In genomic region chr13:43199282-43199681, GRCm38 (mm10) we compare ENCODE assay signal across 17 mouse cellular contexts. TPM values are rescaled to one million over a fixed set of nuclear protein-coding genes. Genes with fewer than 3 reads are reported as not detected.
DNase-seq lines count a peak whose midpoint lies in the region; ATAC-seq and TF ChIP-seq lines count a peak whose summit lies in the region.
"Had no signal": no experiment of that assay in that cellular context is flagged by ENCODE, and none has a peak within 500 bp of the region (broad histone marks: within the 10 kb centered on the region; RNA-seq: fewer than 3 reads in every experiment).

No protein-coding gene starts in this region.

- peaks cover 20% of the 10 kb centered on the region for H3K4me1 ChIP-seq in liver, postnatal 0 days (ENCODE audit: insufficient read depth)
- H3K4me1 ChIP-seq in liver, embryonic 12.5 days, result peaks cover 13% of the 10 kb centered on the region
- H3K4me1 ChIP-seq in E14TG2a.4 (replicated peaks; ENCODE audit: low read depth, low read length), result peaks cover 64% of the 10 kb centered on the region
- peaks cover 3% of the 10 kb centered on the region; the same call in 1 of the 2 replicates for H3K4me1 ChIP-seq in bone marrow, adult 2 months (ENCODE audit: control insufficient read depth, insufficient read depth, low read length)
- 0 out of 2 replicates have a peak, but pooled peaks cover 15% of the 10 kb centered on the region for H3K4me1 ChIP-seq in embryonic facial prominence, embryonic 10.5 days
- H3K4me1 ChIP-seq: forebrain, embryonic 13.5 days had no signal

- no peak for ATAC-seq in liver, postnatal 0 days
- no peak for ATAC-seq in liver, embryonic 12.5 days
- ATAC-seq: forebrain, embryonic 13.5 days; forebrain, postnatal 0 days; intestine, embryonic 15.5 days; Patski had no signal

- H3K27me3 ChIP-seq in liver, postnatal 0 days (ENCODE audit: insufficient read depth, low read length), result no peaks in the 10 kb centered on the region
- H3K27me3 ChIP-seq in liver, embryonic 12.5 days (replicated peaks), result peaks cover 74% of the 10 kb centered on the region
- no peaks in the 10 kb centered on the region for H3K27me3 ChIP-seq in E14TG2a.4 (ENCODE audit: insufficient read depth, low read length)
- H3K27me3 ChIP-seq in myocyte (ENCODE audit: control insufficient read depth, insufficient read depth, insufficient read length), result no peaks in the 10 kb centered on the region
- peaks cover 11% of the 10 kb centered on the region; the same call in 1 of the 2 replicates for H3K27me3 ChIP-seq in embryonic facial prominence, embryonic 10.5 days (replicated peaks; ENCODE audit: low read depth, poor library complexity, severe bottlenecking)
- H3K27me3 ChIP-seq: forebrain, embryonic 13.5 days; intestine, embryonic 15.5 days; Patski had no signal

- TF ChIP-seq POLR2A in bone marrow, adult 2 months (IDR thresholded peaks at IDR 0.05; ENCODE audit: borderline replicate concordance, control insufficient read depth, low read depth, low read length), result no peak
- TF ChIP-seq POLR2A in myocyte (IDR thresholded peaks at IDR 0.05; ENCODE audit: insufficient read length, low read depth), result no peak

- no peaks in the 10 kb centered on the region for H3K79me2 ChIP-seq in myocyte (ENCODE audit: control insufficient read depth, insufficient read depth)

- no peak for TF ChIP-seq CTCF in liver, postnatal 0 days (IDR thresholded peaks at IDR 0.05; ENCODE audit: low read depth)
- TF ChIP-seq CTCF in E14TG2a.4 (conservative IDR thresholded peaks at IDR 0.05; ENCODE audit: low read length), result no peak
- no peak for TF ChIP-seq CTCF in bone marrow, adult 2 months (IDR thresholded peaks at IDR 0.05; ENCODE audit: control insufficient read depth, insufficient read depth, low read length)

- H3K4me2 ChIP-seq in liver, postnatal 0 days (ENCODE audit: low read depth, low read length), result 0 out of 2 replicates have a peak overlapping the region, but pooled peaks have one; percentile 4
- no peak overlapping the region for H3K4me2 ChIP-seq in liver, embryonic 12.5 days
- no peak overlapping the region for H3K4me2 ChIP-seq in myocyte (ENCODE audit: low read depth)
- H3K4me2 ChIP-seq: forebrain, embryonic 13.5 days; heart, embryonic 11.5 days; heart, embryonic 15.5 days; hindbrain, embryonic 14.5 days; intestine, embryonic 15.5 days had no signal

- 72% methylated on average over 7 of the region's 7 CpGs for WGBS in liver, postnatal 0 days (ENCODE audit: insufficient replicate concordance)
- 79% methylated on average over 7 of the region's 7 CpGs for WGBS in liver, embryonic 12.5 days (ENCODE audit: insufficient replicate concordance)
- WGBS in bone marrow, adult 2 months, result 33% methylated on average over 7 of the region's 7 CpGs
- 90% methylated on average over 7 of the region's 7 CpGs for WGBS in embryonic facial prominence, embryonic 10.5 days

- H3K4me3 ChIP-seq in liver, postnatal 0 days (ENCODE audit: low read depth, low read length), result no peak overlapping the region
- H3K4me3 ChIP-seq in liver, embryonic 12.5 days, result no peak overlapping the region
- H3K4me3 ChIP-seq in E14TG2a.4 (replicated peaks; ENCODE audit: low read length) (peak overlapping the region; percentile 27; the same call in 1 of the 2 replicates), myocyte (no peak overlapping the region)
- H3K4me3 ChIP-seq in bone marrow, adult 2 months (replicated peaks; ENCODE audit: control insufficient read depth, low read depth, low read length), result no peak overlapping the region
- no peak overlapping the region for H3K4me3 ChIP-seq in embryonic facial prominence, embryonic 10.5 days
- H3K4me3 ChIP-seq: forebrain, embryonic 13.5 days; heart, adult 2 months; heart, embryonic 15.5 days; intestine, embryonic 15.5 days had no signal

- no peak overlapping the region for H3K27ac ChIP-seq in liver, postnatal 0 days (ENCODE audit: low read depth)
- H3K27ac ChIP-seq in liver, embryonic 12.5 days, result no peak overlapping the region
- H3K27ac ChIP-seq in bone marrow, adult 2 months (ENCODE audit: control insufficient read depth, insufficient read depth, low read depth, low read length, poor library complexity), result peak overlapping the region; percentile 20; the same call in 1 of the 2 replicates
- no peak overlapping the region for H3K27ac ChIP-seq in embryonic facial prominence, embryonic 10.5 days (replicated peaks)
- H3K27ac ChIP-seq: forebrain, embryonic 13.5 days; heart, adult 2 months; heart, embryonic 15.5 days; hindbrain, embryonic 14.5 days; intestine, embryonic 15.5 days had no signal

- no peak for DNase-seq in liver, postnatal 0 days
- no peak for DNase-seq in embryonic facial prominence, embryonic 10.5 days (ENCODE audit: low spot score)
- DNase-seq in frontal cortex, postnatal 36 days (ENCODE audit: low spot score in 2 of 2), result no peak
- DNase-seq: cerebellum, adult 11 months; forebrain, postnatal 0 days; gastrocnemius, postnatal 36 days had no signal

- no peaks in the 10 kb centered on the region for H3K9me3 ChIP-seq in liver, postnatal 0 days (ENCODE audit: low read length)
- no peaks in the 10 kb centered on the region for H3K9me3 ChIP-seq in liver, embryonic 12.5 days (replicated peaks)
- H3K9me3 ChIP-seq in E14TG2a.4 (ENCODE audit: low read length), result no peaks in the 10 kb centered on the region
- no peaks in the 10 kb centered on the region for H3K9me3 ChIP-seq in embryonic facial prominence, embryonic 10.5 days
- H3K9me3 ChIP-seq: forebrain, embryonic 13.5 days; heart, embryonic 15.5 days; intestine, embryonic 15.5 days had no signal

- no peak overlapping the region for H3ac ChIP-seq in myocyte (ENCODE audit: control insufficient read depth, insufficient read length)

- TF ChIP-seq EP300 in liver, postnatal 0 days (IDR thresholded peaks at IDR 0.05; ENCODE audit: low read depth), result no peak

- H3K36me3 ChIP-seq in liver, postnatal 0 days (replicated peaks; ENCODE audit: insufficient read depth, low read length), result peaks cover 9% of the 10 kb centered on the region; the same call in 1 of the 2 replicates
- H3K36me3 ChIP-seq in liver, embryonic 12.5 days, result 0 out of 2 replicates have a peak, but pooled peaks cover 3% of the 10 kb centered on the region
- peaks cover 80% of the 10 kb centered on the region for H3K36me3 ChIP-seq in E14TG2a.4 (ENCODE audit: insufficient read depth, low read length)
- H3K36me3 ChIP-seq in myocyte (ENCODE audit: control insufficient read depth, insufficient read depth), result no peaks in the 10 kb centered on the region
- H3K36me3 ChIP-seq in embryonic facial prominence, embryonic 10.5 days (replicated peaks), result no peaks in the 10 kb centered on the region
- H3K36me3 ChIP-seq: heart, embryonic 15.5 days; intestine, embryonic 15.5 days had no signal

- no peak overlapping the region for H3K9ac ChIP-seq in liver, postnatal 0 days (replicated peaks)
- H3K9ac ChIP-seq in liver, embryonic 12.5 days, result no peak overlapping the region
- H3K9ac ChIP-seq: forebrain, embryonic 13.5 days; forebrain, postnatal 0 days; heart, embryonic 15.5 days; hindbrain, embryonic 14.5 days; intestine, embryonic 15.5 days had no signal

TF ChIP-seq in myocyte, 11 proteins besides CTCF, POLR2A, EP300 and RAD21:
- TF ChIP-seq MAX (IDR thresholded peaks at IDR 0.05; ENCODE audit: low read depth) (no peak), MYOG (IDR thresholded peaks at IDR 0.05; ENCODE audit: control insufficient read depth in 1 of 3, insufficient read depth in 1 of 3, insufficient read length in 2 of 3, low read depth in 2 of 3) (peak in 1 of 3 experiments; percentile 14), MYOD1 (IDR thresholded peaks at IDR 0.05; ENCODE audit: control insufficient read depth in 1 of 3, insufficient read length in 2 of 3, low read depth in 2 of 3) (peak in 2 of 3 experiments; percentile 4 to 17)

RNA-seq across cellular contexts. Expression of gene Tbc1d7, which starts 28.0 kb away (rescaled TPM):
- 11.7 and 12.9 TPM in 2 replicates for polyA plus RNA-seq in liver, postnatal 0 days (2015; fragmentation: Nextera tagmentation; extraction: Ambion mirVana)
- 20.0 and 20.7 TPM in 2 replicates for polyA plus RNA-seq in liver, embryonic 12.5 days (2016; fragmentation: Nextera tagmentation; extraction: Ambion mirVana)
- 2.6 and 11.1 TPM in 2 replicates for polyA plus RNA-seq in bone marrow, adult 2 months (2011; ENCODE audit: insufficient read depth, insufficient read length, low replicate concordance, missing spikeins)
- polyA plus RNA-seq in myocyte (2012; fragmentation: generic; extraction: Trizol), result 31.4 TPM
- 62.9 and 64.8 TPM in 2 replicates for polyA plus RNA-seq in embryonic facial prominence, embryonic 10.5 days (2016; fragmentation: Nextera tagmentation; extraction: Ambion mirVana)
